Mouse (Mus musculus) embryonic facial prominence, embryonic 14.5 days (tissue): ENCODE data around the gene Krtap5-4. TPM values are rescaled to one million over a fixed set of nuclear protein-coding genes. Genes with fewer than 3 reads are reported as not detected.

Experiments
- ATAC-seq: fragments of 200-750 bp; cut with Nextera tagmentation; 2 replicates; pipeline ENCODE4 v1.8.0; 2017; ENCODE audit warnings: low read depth, moderate number of reproducible peaks, moderate TSS enrichment
- DNase-seq: peaks from one replicate; pipeline ENCODE4 v3.0.0-alpha.2; 2015; ENCODE audit warnings: low spot score
- H3K27ac ChIP-seq: fragments of 300-500 bp; sonication (generic); replicated peaks from 2 replicates; pipeline ENCODE4 v1.5.1; 2014; ENCODE audit warnings: low read depth, mild to moderate bottlenecking, low read length, moderate library complexity
- H3K27me3 ChIP-seq: fragments of 300-500 bp; sonication (generic); replicated peaks from 2 replicates; pipeline ENCODE4 v1.6.1; 2014; ENCODE audit warnings: low read length; ENCODE audit not compliant: control insufficient read depth, insufficient read depth
- H3K36me3 ChIP-seq: fragments of 300-500 bp; sonication (generic); 2 replicates; pipeline ENCODE4 v1.6.1; 2014; ENCODE audit warnings: low read length, mixed read lengths; ENCODE audit not compliant: control insufficient read depth, insufficient read depth
- H3K4me1 ChIP-seq: fragments of 300-500 bp; sonication (generic); 2 replicates; pipeline ENCODE4 v1.6.1; 2014; ENCODE audit warnings: antibody characterized with exemption, low read length; ENCODE audit not compliant: control insufficient read depth, insufficient read depth
- H3K4me2 ChIP-seq: fragments of 300-500 bp; sonication (generic); 2 replicates; pipeline ENCODE4 v1.6.1; 2014; ENCODE audit warnings: low read depth, mild to moderate bottlenecking, low read length, moderate library complexity, mixed read lengths
- H3K4me3 ChIP-seq: fragments of 300-500 bp; sonication (generic); 2 replicates; pipeline ENCODE4 v1.5.1; 2014; ENCODE audit warnings: low read depth, mild to moderate bottlenecking, low read length
- H3K9ac ChIP-seq: fragments of 300-500 bp; sonication (generic); 2 replicates; pipeline ENCODE4 v1.6.1; 2014; ENCODE audit warnings: low read depth, mild to moderate bottlenecking, low read length, moderate library complexity, mixed read lengths
- H3K9me3 ChIP-seq: fragments of 300-500 bp; sonication (generic); 2 replicates; pipeline ENCODE4 v1.6.1; 2016; ENCODE audit warnings: low read length; ENCODE audit not compliant: control insufficient read depth
- WGBS: fragments of 180-500 bp; shearing (Covaris S2); extraction: QIAGEN DNeasy Blood & Tissue Kit; methylation state at CpG from one replicate; pipeline ENCODE4 v1.1.7; 2014; 5-methylcytosine and 5-hydroxymethylcytosine counted together
- polyA plus RNA-seq: library from polyadenylated mRNA; unstranded; fragments of >200 nt; fragmentation: Nextera tagmentation; extraction: Ambion mirVana; gene quantifications from 2 replicates; pipeline ENCODE4 v1.2.1, GENCODE M21; 2014

Krtap5-4 gene
- polyA plus RNA-seq, 1 experiment from 2014 or later: not detected

DNA sequence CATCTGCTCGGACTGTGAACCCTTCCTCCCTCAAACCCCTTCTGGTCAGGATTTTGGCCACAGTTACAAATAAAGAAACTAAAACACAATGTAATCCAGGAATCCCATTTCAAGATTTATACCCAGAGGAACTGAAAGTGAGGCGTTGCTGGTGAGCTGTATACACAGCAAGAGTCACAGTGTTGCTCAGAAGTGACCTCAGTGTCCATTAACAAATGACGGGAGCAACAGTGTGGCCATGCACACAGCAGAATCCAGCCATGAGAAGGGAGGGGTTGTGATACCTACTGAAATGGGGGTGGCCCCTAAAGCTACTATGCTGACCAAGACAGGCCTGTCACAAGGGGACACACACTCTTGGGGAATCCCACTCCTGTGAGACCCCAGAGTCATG, 38.9 kb downstream of the Krtap5-4 start:
- Histone ChIP-seq H3K36me3 (no peaks in the 10 kb centered on the region), H3K4me3 (no peak overlapping the region), H3K4me1 (no peaks in the 10 kb centered on the region), H3K27me3 (no peaks in the 10 kb centered on the region), H3K27ac (peak overlapping the region; percentile 18; the same call in 1 of the 2 replicates), H3K9me3 (no peaks in the 10 kb centered on the region), H3K9ac (no peak overlapping the region), H3K4me2 (no peak overlapping the region)
- ATAC-seq (no peak), DNase-seq (no peak)
- 66% methylated on average over 3 of the region's 3 CpGs for WGBS

DNA sequence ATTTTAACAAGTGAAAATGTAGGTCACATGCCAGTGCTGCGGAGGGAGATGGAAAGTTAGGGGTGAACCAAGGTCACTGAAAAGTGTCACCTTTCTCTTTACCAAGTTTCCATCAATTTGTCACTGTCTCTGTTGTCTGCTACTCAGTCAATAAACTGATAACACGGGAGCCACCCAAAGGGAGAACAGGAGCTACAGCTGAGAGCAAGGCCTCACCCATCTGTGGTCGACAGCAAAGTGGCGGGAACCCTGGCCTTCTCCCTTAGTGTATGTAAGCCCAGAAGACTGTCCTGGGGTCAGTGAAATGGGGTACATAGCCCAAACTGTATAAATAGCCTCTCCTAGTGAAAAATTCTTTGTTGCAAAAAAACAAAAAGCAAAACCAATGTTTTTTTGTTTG, 44.2 kb downstream of the Krtap5-4 start:
- no peak for DNase-seq
- no peaks in the 10 kb centered on the region for H3K9me3 ChIP-seq
- no peaks in the 10 kb centered on the region for H3K27me3 ChIP-seq
- H3K4me2 ChIP-seq: no peak overlapping the region
- no peaks in the 10 kb centered on the region for H3K36me3 ChIP-seq
- WGBS: 74% methylated on average over 4 of the region's 4 CpGs
- peaks cover 5% of the 10 kb centered on the region; the same call in 1 of the 2 replicates for H3K4me1 ChIP-seq
- no peak for ATAC-seq
- H3K9ac ChIP-seq: no peak overlapping the region
- no peak overlapping the region for H3K27ac ChIP-seq
- H3K4me3 ChIP-seq: no peak overlapping the region

- 23% methylated on average over 9 of the region's 9 CpGs for WGBS
- H3K9me3 ChIP-seq: no peaks in the 10 kb centered on the region
- H3K27me3 ChIP-seq: no peaks in the 10 kb centered on the region
- DNase-seq: peak; percentile 82
- H3K4me1 ChIP-seq: peaks cover 5% of the 10 kb centered on the region; the same call in 1 of the 2 replicates
- ATAC-seq: peak; percentile 83
- no peak overlapping the region for H3K4me3 ChIP-seq
- no peaks in the 10 kb centered on the region for H3K36me3 ChIP-seq
- H3K27ac ChIP-seq: peak overlapping the region; percentile 42
- H3K9ac ChIP-seq: 0 out of 2 replicates have a peak overlapping the region, but pooled peaks have one; percentile 21
- no peak overlapping the region for H3K4me2 ChIP-seq
Measured at GRCm38 (mm10) chr7:142349308-142349961, 46.1 kb downstream of the Krtap5-4 start.

DNA sequence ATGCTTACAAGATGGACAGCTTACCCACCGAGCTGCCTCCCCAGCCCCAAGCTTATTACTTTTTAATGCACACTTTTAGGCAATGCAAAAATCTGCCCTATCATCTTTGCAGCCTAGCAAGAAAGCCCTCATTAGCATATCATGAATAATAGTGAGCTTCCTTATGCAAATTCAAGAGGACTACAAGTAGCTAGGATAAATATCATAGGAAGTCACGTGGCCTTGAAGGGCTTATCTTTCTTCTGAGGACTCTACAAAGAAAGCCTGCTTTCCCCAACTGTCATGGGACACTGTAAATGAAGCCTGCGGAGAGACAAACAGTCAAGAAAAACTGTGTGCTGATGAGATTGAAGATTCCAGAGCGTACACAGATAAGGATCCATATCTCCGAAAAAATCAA, 48.2 kb downstream of the Krtap5-4 start:
- Histone ChIP-seq H3K9me3 (no peaks in the 10 kb centered on the region), H3K36me3 (no peaks in the 10 kb centered on the region), H3K4me1 (peaks cover 5% of the 10 kb centered on the region; the same call in 1 of the 2 replicates), H3K4me2 (no peak overlapping the region), H3K27me3 (no peaks in the 10 kb centered on the region), H3K9ac (no peak overlapping the region), H3K27ac (peak overlapping the region; percentile 23; the same call in 1 of the 2 replicates), H3K4me3 (no peak overlapping the region)
- ATAC-seq: no peak
- WGBS: 68% methylated on average over 5 of the region's 5 CpGs
- DNase-seq: no peak

- no peak overlapping the region for H3K4me3 ChIP-seq
- no peaks in the 10 kb centered on the region for H3K27me3 ChIP-seq
- DNase-seq (no peak), ATAC-seq (no peak)
- H3K36me3 ChIP-seq: no peaks in the 10 kb centered on the region
- no peaks in the 10 kb centered on the region for H3K9me3 ChIP-seq
- peaks cover 5% of the 10 kb centered on the region; the same call in 1 of the 2 replicates for H3K4me1 ChIP-seq
- WGBS: 63% methylated on average over 5 of the region's 5 CpGs
- no peak overlapping the region for H3K4me2 ChIP-seq
- H3K9ac ChIP-seq: no peak overlapping the region
- no peak overlapping the region for H3K27ac ChIP-seq
Measured at GRCm38 (mm10) chr7:142353854-142354253, 50.5 kb downstream of the Krtap5-4 start.

Other genes starting within 250 kb of the Krtap5-4 start
- gene Mob2, start 242.5 kb upstream of the Krtap5-4 start, polyA plus RNA-seq: 65.8 and 68.4 TPM in 2 replicates
- gene Dusp8, start 207.7 kb upstream of the Krtap5-4 start, polyA plus RNA-seq: 7.1 and 11.1 TPM in 2 replicates
- gene Gm45618, start 182.8 kb upstream of the Krtap5-4 start, polyA plus RNA-seq: 0.28 TPM in 1 of 2 replicates, not detected in the other
- gene Gm39115, start 167.5 kb upstream of the Krtap5-4 start, polyA plus RNA-seq: not detected in 2 replicates
- not detected in 2 replicates for gene Gm45337, start 158.9 kb upstream of the Krtap5-4 start, polyA plus RNA-seq
- gene Gm29735, start 146.4 kb upstream of the Krtap5-4 start, polyA plus RNA-seq: not detected in 2 replicates
- not detected in 2 replicates for gene Gm4553, start 137.8 kb upstream of the Krtap5-4 start, polyA plus RNA-seq
- gene Krtap5-2, start 127.5 kb upstream of the Krtap5-4 start, polyA plus RNA-seq: not detected in 2 replicates
- gene Gm10153, start 113.2 kb upstream of the Krtap5-4 start, polyA plus RNA-seq: not detected in 2 replicates
- gene Krtap5-3, start 102.2 kb upstream of the Krtap5-4 start, polyA plus RNA-seq: not detected in 2 replicates
- gene Gm7579, start 91.7 kb upstream of the Krtap5-4 start, polyA plus RNA-seq: not detected in 2 replicates
- 0.19 TPM in 1 of 2 replicates, not detected in the other for gene Krtap5-5, start 73.6 kb upstream of the Krtap5-4 start, polyA plus RNA-seq
- not detected in 2 replicates for gene Gm40460, start 62.5 kb upstream of the Krtap5-4 start, polyA plus RNA-seq
- not detected in 2 replicates for gene Gm2431, start 45.2 kb upstream of the Krtap5-4 start, polyA plus RNA-seq
- not detected in 2 replicates for gene Gm4559, start 29.2 kb upstream of the Krtap5-4 start, polyA plus RNA-seq
- gene Krtap5-1, start 6.4 kb upstream of the Krtap5-4 start, polyA plus RNA-seq: not detected in 2 replicates
- gene Ifitm10, start 70.2 kb downstream of the Krtap5-4 start, polyA plus RNA-seq: 3.0 and 3.3 TPM in 2 replicates
- gene Gm49369, start 79.1 kb downstream of the Krtap5-4 start, polyA plus RNA-seq: 0.46 TPM in 1 of 2 replicates, not detected in the other
- 342 and 350 TPM in 2 replicates for gene Ctsd, start 84.5 kb downstream of the Krtap5-4 start, polyA plus RNA-seq
- 1.9 and 3.9 TPM in 2 replicates for gene Syt8, start 131.3 kb downstream of the Krtap5-4 start, polyA plus RNA-seq
- 319 and 564 TPM in 2 replicates for gene Tnni2, start 138.3 kb downstream of the Krtap5-4 start, polyA plus RNA-seq
- 40.1 and 42.6 TPM in 2 replicates for gene Lsp1, start 157.3 kb downstream of the Krtap5-4 start, polyA plus RNA-seq
- gene Tnnt3, start 195.3 kb downstream of the Krtap5-4 start, polyA plus RNA-seq: 376 and 643 TPM in 2 replicates
- gene Mrpl23, start 229.1 kb downstream of the Krtap5-4 start, polyA plus RNA-seq: 30.3 and 33.1 TPM in 2 replicates